In the genomic region with DNA sequence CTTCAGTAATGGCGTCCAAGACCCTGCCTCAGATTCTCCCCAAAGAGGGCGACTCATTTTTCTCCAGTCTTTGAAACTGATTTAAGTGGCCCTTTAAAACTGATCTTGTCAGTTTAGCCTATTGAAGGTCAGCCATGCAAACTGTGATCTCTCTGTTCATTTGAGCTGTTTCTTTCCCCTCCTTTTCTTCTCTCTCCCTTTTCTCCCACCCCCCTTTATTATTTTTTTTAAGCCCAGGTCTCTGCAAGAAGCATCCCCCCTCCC, we compare ENCODE assay signal across 10 mouse cellular contexts. TPM values are rescaled to one million over a fixed set of nuclear protein-coding genes. Genes with fewer than 3 reads are reported as not detected.
A peak's percentile ranks its signal among the peaks of the same experiment; 100 is the strongest.
DNase-seq lines count a peak whose midpoint lies in the region; ATAC-seq lines count a peak whose summit lies in the region.
"Had no signal": no experiment of that assay in that cellular context is flagged by ENCODE, and none has a peak within 500 bp of the region (broad histone marks: within the 10 kb centered on the region; RNA-seq: fewer than 3 reads in every experiment).

No protein-coding gene starts in this region.

- peak overlapping the region; percentile 88 for H3K4me2 ChIP-seq in heart, embryonic 16.5 days (ENCODE audit: low read depth, low read length)
- peak overlapping the region; percentile 82 for H3K4me2 ChIP-seq in embryonic facial prominence, embryonic 13.5 days
- H3K4me2 ChIP-seq in intestine, embryonic 14.5 days (ENCODE audit: low read length) = peak overlapping the region; percentile 60
- H3K4me2 ChIP-seq in midbrain, embryonic 16.5 days (ENCODE audit: low read length) = peak overlapping the region; percentile 72

- no peak overlapping the region; the same call in 1 of the 2 replicates for H3K27ac ChIP-seq in heart, embryonic 16.5 days (ENCODE audit: low read length)
- H3K27ac ChIP-seq in embryonic facial prominence, embryonic 13.5 days = no peak overlapping the region
- peak overlapping the region; percentile 67; the same call in 1 of the 2 replicates for H3K27ac ChIP-seq in intestine, embryonic 14.5 days (ENCODE audit: low read depth)
- H3K27ac ChIP-seq in midbrain, embryonic 16.5 days (ENCODE audit: low read length) = peak overlapping the region; percentile 43; the same call in 1 of the 2 replicates

- ATAC-seq in heart, embryonic 16.5 days (replicated peaks; ENCODE audit: extremely low read depth, insufficient read depth, low FRiP score) = no peak
- no peak for ATAC-seq in embryonic facial prominence, embryonic 13.5 days (ENCODE audit: insufficient number of reproducible peaks, insufficient read depth, low FRiP score, low TSS enrichment, low read depth)
- no peak for ATAC-seq in intestine, embryonic 14.5 days (replicated peaks; ENCODE audit: low FRiP score, low TSS enrichment, low read depth)
- ATAC-seq in midbrain, embryonic 16.5 days = no peak
- no peak for ATAC-seq in megakaryocyte-erythroid progenitor cell, adult 5-6 weeks (replicated peaks; ENCODE audit: low FRiP score, low TSS enrichment, poor library complexity, severe bottlenecking)

- peak overlapping the region; percentile 40 for H3K4me3 ChIP-seq in heart, embryonic 16.5 days (ENCODE audit: low read length)
- H3K4me3 ChIP-seq in embryonic facial prominence, embryonic 13.5 days = peak overlapping the region; percentile 31
- H3K4me3 ChIP-seq in intestine, embryonic 14.5 days (ENCODE audit: low read depth, low read length) = peak overlapping the region; percentile 72
- H3K4me3 ChIP-seq in midbrain, embryonic 16.5 days (ENCODE audit: low read depth, low read length) = peak overlapping the region; percentile 72

- peaks cover 36% of the 10 kb centered on the region for H3K27me3 ChIP-seq in heart, embryonic 16.5 days (ENCODE audit: control insufficient read depth, insufficient read depth, low read length)
- peaks cover 64% of the 10 kb centered on the region for H3K27me3 ChIP-seq in embryonic facial prominence, embryonic 13.5 days
- H3K27me3 ChIP-seq in intestine, embryonic 14.5 days (replicated peaks; ENCODE audit: control insufficient read depth, insufficient read depth, low read length) = no peaks in the 10 kb centered on the region
- peaks cover 18% of the 10 kb centered on the region for H3K27me3 ChIP-seq in midbrain, embryonic 16.5 days (ENCODE audit: control insufficient read depth, insufficient read depth, low read depth, low read length)
- H3K27me3 ChIP-seq: CH12.LX had no signal

- peaks cover 4% of the 10 kb centered on the region; the same call in 1 of the 2 replicates for H3K4me1 ChIP-seq in heart, embryonic 16.5 days (ENCODE audit: control insufficient read depth, insufficient read depth, low read length)
- peaks cover 28% of the 10 kb centered on the region for H3K4me1 ChIP-seq in embryonic facial prominence, embryonic 13.5 days
- H3K4me1 ChIP-seq in intestine, embryonic 14.5 days (replicated peaks; ENCODE audit: control insufficient read depth, insufficient read depth, low read length) = peaks cover 37% of the 10 kb centered on the region
- H3K4me1 ChIP-seq in midbrain, embryonic 16.5 days (ENCODE audit: control insufficient read depth, insufficient read depth, low read length) = 0 out of 2 replicates have a peak, but pooled peaks cover 5% of the 10 kb centered on the region

- peak overlapping the region; percentile 54 for H3K9ac ChIP-seq in heart, embryonic 16.5 days (ENCODE audit: low read length)
- H3K9ac ChIP-seq in embryonic facial prominence, embryonic 13.5 days = peak overlapping the region; percentile 57; the same call in 1 of the 2 replicates
- peak overlapping the region; percentile 99 for H3K9ac ChIP-seq in intestine, embryonic 14.5 days (ENCODE audit: low read length)
- peak overlapping the region; percentile 23; the same call in 1 of the 2 replicates for H3K9ac ChIP-seq in midbrain, embryonic 16.5 days (ENCODE audit: low read depth, low read length)

- no peaks in the 10 kb centered on the region for H3K36me3 ChIP-seq in heart, embryonic 16.5 days (ENCODE audit: control insufficient read depth, insufficient read depth)
- no peaks in the 10 kb centered on the region for H3K36me3 ChIP-seq in embryonic facial prominence, embryonic 13.5 days
- peaks cover 38% of the 10 kb centered on the region for H3K36me3 ChIP-seq in intestine, embryonic 14.5 days (ENCODE audit: control insufficient read depth, insufficient read depth, low read length)
- H3K36me3 ChIP-seq in midbrain, embryonic 16.5 days (ENCODE audit: control insufficient read depth, insufficient read depth, low read length) = no peaks in the 10 kb centered on the region

- H3K9me3 ChIP-seq in heart, embryonic 16.5 days (replicated peaks; ENCODE audit: control insufficient read depth, low read length) = no peaks in the 10 kb centered on the region
- H3K9me3 ChIP-seq in embryonic facial prominence, embryonic 13.5 days = no peaks in the 10 kb centered on the region
- H3K9me3 ChIP-seq in intestine, embryonic 14.5 days (ENCODE audit: control insufficient read depth, low read length) = no peaks in the 10 kb centered on the region
- H3K9me3 ChIP-seq in midbrain, embryonic 16.5 days (replicated peaks; ENCODE audit: control insufficient read depth, low read length, poor library complexity, severe bottlenecking) = no peaks in the 10 kb centered on the region

- 36% methylated on average over 2 of the region's 2 CpGs for WGBS in heart, embryonic 16.5 days
- WGBS in embryonic facial prominence, embryonic 13.5 days = 34% methylated on average over 2 of the region's 2 CpGs
- WGBS in intestine, embryonic 14.5 days = 0% methylated on average over 2 of the region's 2 CpGs
- 11% methylated on average over 2 of the region's 2 CpGs for WGBS in midbrain, embryonic 16.5 days

- DNase-seq in heart, adult 8-10 months (ENCODE audit: low spot score) = no peak
- no peak for DNase-seq in intestine, embryonic 14.5 days (ENCODE audit: low spot score)
- DNase-seq in cerebellum, postnatal 10 days = no peak
- DNase-seq in urinary bladder, postnatal 25 days (ENCODE audit: low spot score) = no peak
- DNase-seq: thymus, postnatal 36 days had no signal

RNA-seq across cellular contexts. Expression of a gene that starts 11.2 kb away (rescaled TPM):
- 15.4 and 20.0 TPM in 2 replicates for polyA plus RNA-seq in heart, embryonic 16.5 days (2015; fragmentation: Nextera tagmentation; extraction: Ambion mirVana)
- 10 to 100 TPM; 12.5 to 23.1 (median 20.3) TPM for total RNA-seq in heart, adult 8-10 months (2022)
- 36.0 and 42.9 TPM in 2 replicates for polyA plus RNA-seq in embryonic facial prominence, embryonic 13.5 days (2015; fragmentation: Nextera tagmentation; extraction: Ambion mirVana)
- 53.7 and 56.9 TPM in 2 replicates for polyA plus RNA-seq in intestine, embryonic 14.5 days (2014; fragmentation: Nextera tagmentation; extraction: Ambion mirVana)
- polyA plus RNA-seq in midbrain, embryonic 16.5 days (2015; fragmentation: Nextera tagmentation; extraction: Ambion mirVana) = 78.0 and 102 TPM in 2 replicates
- not detected in 2 replicates for total RNA-seq in megakaryocyte-erythroid progenitor cell, adult 5-6 weeks (2014; fragmentation: Nextera tagmentation)
- not detected in 2 replicates for total RNA-seq in megakaryocyte-erythroid progenitor cell, adult 5-6 weeks (2017)
- total RNA-seq: CH12.LX had no signal

Comparison
In these comparisons a context has a peak if more than half of its experiments do, and no peak if none do; other contexts are left out.
1. H3K27ac ChIP-seq: peak in intestine, embryonic 14.5 days (single experiment) and midbrain, embryonic 16.5 days (single experiment); none in heart, embryonic 16.5 days (single experiment) and embryonic facial prominence, embryonic 13.5 days (single experiment).
2. H3K9ac ChIP-seq: peak in every context shown above with its lines; median percentile 99 in intestine, embryonic 14.5 days; 57 in embryonic facial prominence, embryonic 13.5 days; 54 in heart, embryonic 16.5 days; 23 in midbrain, embryonic 16.5 days.
3. Peak in every context shown above with its lines, with median percentiles within 50 percentile points of each other: H3K4me2 ChIP-seq and H3K4me3 ChIP-seq.